Mouse (Mus musculus): Measurements from ENCODE around the gene Ccdc17.

Gene Ccdc17

DNA sequence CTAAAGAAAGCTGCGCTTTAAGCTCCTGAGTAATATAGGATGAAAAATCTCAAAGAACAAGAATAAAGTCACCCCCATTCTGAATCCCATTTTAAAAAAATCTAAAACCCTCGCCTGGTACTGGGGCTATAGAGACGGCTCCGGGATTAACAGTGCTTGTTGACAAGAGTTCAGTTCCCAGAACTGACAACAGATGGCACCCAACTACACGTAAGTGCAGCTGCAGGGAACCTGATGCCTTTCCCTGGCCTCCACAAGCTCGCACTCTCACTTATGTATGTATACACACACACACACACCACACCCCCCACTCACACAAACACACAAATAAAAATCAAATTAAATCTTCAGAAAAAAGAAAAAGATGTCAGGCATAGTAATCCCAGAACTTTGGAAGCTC lies 47.9 kb downstream of the Ccdc17 start:
- peak; percentile 65 for DNase-seq (ENCODE audit: low read depth, low spot score)

DNA sequence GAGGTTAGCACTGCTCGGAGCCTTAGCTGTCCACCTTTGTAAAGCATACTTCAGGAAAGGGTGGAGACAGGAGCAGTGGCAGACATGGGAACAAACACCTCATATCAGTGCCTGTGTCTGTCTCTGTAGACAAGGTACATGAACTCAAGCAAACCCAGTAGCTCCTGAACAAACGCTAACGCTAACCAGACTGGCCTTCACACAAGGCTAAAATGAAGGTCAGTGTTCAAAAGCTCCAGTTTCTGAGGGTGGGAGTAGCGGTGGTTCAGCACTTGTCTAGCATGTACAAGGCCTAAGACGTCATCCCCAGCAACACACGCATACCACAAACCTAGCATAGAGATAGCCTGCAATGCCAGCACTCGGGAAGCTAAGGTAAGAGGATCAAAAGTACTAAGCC lies 49.2 kb downstream of the Ccdc17 start:
- DNase-seq (ENCODE audit: low read depth, low spot score) = no peak

DNA sequence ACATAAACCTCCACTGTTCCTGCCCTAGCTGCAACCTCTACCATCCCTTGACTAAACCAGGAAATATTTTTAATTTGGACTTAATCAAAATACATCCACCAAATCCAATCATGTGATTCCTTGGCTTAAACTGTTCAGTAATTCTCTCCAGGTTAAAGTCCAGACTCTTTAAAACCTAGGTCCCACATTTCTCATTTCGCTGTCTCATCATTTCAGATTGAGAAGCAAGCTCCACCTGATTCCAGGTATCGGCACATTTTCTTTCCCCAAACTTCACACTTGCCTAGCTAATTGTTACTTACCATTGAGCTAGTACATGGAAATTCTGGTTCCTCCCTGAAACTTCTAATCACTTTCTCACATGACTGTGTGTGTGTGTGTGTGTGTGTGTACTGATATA lies 53.0 kb downstream of the Ccdc17 start:
- DNase-seq (ENCODE audit: low read depth, low spot score) = no peak
